Mouse (Mus musculus) thymus, postnatal 25 days (tissue): ENCODE data around the gene Adora3.
"Not testable (repeated sequence)": the region's sequence is repeated elsewhere in the genome, so short reads cannot be mapped to it uniquely, and the experiment has no call there.

Source experiments
- DNase-seq: peaks from one replicate; pipeline ENCODE4 v3.0.0; 2022

Adora3 gene

DNA sequence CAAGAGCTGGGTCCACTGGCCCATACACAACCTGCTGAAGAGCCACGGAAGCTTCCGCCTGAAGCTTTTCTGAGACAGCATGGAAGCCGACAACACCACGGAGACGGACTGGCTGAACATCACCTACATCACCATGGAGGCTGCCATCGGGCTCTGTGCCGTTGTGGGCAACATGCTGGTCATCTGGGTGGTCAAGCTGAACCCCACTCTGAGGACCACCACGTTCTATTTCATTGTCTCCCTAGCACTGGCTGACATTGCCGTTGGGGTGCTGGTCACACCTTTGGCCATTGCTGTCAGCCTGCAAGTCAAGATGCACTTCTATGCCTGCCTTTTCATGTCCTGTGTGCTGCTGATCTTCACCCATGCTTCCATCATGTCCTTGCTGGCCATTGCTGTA is 34.1 kb downstream of the Adora3 start:
- no peak for DNase-seq

DNA sequence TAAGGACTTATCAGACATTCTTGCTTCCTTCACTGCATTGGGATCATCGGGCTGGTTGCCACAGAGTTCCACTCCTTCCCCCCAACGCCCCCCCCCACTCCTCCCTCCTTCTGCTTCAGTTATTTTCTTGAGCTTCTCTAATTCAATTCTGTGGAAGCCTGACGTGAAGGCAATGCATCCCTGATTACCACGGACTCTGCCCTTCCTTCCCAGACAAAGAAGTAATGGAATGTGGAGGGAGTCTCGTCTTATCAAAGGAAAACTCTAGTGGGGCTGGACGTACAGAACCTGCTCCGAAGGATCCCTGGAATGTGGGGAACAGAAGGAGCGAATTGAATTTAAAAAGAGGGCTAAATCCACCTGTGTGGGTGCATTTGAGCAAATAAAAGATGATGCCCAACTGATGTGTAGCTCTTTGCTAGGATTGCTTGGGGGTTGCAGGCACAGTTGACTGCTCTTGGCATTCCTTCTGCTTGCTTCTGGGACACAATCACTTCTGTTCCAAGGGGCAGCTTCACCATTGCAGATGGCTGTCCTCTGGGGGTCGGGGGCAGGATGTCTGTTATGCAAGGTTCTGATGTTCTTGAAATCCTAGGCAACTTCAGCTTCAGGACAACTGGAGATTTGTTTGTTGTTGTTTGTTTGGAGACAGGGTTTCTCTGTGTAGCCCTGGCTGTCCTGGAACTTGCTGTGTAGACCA is 37.4 kb downstream of the Adora3 start:
- DNase-seq: no peak

DNA sequence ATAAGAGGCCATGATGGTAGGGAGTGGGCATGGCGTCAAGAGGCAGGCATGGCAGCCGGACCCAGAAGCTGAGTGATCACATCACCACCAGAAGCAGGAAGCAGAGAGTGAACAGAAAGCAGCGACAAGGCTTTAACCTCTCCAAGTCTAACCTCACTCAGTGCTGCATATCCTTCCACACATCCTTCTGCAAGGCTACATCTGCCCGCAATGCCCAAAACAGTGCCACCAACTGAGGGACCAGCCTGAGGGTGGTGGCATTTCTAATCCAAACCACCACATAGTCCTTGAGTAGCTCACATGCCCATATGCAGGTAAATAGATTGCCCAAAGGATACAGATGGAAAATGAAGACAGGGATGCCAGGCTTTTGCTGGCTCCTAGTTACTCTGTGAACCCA is 38.3 kb downstream of the Adora3 start:
- no peak for DNase-seq

DNA sequence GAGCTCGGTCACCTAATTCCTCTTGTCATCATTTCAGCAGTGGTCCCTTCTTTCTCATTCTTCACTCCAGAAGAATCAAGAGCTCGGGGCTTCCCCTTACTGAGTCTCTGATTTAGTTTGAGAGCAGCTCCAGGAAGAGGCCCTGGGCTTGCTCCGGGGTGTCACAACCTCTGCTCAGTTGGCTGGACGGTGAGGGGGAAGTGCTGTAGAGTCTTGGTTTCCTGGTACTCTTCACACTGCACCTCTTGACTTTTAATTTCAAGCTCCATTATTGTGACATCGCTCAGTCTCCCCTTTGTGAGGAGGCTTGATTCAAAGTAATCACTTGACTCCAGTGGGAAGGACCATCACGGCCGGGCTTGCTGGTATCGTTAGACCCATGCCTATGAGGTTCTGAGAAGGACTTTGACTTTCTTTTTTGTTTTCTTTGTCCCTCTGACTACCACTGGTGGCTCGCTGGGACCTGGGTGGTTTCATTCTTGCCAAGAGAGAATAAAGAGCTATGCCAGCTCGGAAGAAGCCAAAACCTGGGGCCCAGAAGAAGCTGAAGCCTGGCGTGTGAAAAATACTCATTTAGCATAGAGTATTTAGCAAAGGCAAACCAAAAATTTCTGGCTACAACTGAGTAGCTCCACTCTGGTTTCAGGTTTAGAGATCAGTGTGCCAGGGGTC is 40.0 kb downstream of the Adora3 start:
- peak; percentile 47 for DNase-seq

DNA sequence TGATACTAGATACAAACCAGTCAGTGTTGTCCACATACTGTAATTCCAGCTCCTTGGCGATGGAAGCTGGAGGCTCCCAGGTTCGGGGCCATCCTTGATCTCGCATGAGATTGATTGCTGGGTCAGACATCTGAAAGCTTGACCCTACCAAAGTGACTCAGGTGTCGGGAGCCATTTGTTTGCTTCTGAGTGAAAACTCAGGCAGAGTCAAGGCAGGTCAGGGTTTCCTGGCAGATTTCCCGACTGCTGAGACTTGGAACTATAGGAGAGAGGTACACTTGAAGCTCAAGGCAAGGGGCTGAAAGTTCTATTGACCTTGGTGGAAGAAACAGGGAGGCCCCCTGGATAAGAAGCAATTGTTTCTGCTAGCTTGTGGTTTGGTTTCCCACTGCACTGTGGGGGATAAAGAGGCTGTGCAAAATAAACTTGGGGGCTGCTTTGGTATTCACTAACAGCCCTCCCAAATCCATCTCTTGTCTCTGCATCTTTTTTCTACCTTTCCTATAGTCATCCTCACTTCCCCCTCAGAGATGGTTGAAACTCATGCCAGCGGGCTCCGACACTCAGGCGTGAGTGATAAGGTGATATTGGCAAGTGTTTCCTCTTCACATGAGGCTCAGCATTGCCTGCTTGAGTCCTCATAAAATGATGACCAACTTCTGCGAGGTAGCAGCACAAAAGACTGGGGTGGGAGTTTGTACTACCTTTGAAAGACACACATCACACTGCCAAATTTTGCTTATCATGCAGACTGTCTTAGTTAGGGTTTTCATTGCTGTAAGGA is 41.6 kb downstream of the Adora3 start:
- DNase-seq: no peak

DNA sequence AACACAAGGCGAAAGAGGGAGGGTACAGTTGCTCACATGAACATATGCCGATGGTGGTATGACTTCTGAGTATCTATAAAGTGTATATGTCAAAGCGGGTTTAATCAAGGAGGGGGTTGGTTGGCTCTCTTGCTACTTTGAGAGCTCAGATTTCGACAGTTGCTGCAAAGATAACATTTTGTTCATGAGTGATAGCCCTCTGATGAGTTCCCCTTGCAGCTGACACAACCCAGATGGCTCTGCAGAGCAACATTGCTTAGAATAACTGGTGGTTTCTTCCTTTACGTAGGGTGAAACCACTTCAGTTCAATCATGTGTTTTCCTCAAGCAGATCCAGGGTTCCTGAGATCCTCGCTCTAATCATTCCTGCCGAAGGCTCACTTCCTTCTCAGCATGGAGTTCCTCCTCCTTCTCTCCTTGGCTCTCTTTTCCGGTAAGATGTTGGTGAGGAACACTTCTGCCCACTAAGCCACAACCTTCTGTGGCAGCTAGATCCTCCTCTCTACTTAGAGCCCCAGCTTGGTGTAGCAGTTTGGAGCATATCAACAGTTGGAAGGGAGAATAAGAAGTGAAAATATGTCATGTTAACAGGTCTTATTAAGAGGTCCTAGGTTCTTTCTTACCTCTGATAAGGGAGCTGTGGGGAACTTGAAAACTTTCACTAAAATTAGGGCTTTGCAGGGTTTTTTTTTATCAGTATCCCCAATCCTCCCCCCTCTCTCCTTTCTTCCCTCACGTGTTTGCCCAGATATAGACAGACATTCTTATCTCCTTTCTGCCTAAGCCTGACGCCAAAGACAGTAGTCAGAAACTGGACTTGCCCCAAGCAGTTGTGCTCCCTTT is 43.4 kb downstream of the Adora3 start:
- DNase-seq: no peak

DNA sequence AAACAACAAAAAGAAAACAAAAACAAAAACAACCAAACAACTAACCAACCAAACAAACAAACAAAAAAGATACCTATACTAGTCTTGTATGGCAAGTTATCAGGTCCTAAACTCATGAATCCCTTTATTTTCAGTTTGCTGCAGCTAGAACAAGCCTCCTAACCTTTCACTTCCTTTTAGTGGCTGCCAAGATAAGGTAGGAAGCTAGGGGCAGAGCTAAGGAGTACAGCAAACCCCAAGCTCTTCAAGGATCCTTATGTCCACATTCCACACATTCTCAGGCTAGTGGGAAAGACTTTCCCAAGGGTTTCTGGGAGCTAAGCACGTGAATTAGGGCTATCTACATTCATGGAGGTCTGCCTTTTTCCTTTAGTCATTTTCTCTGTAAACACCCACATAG is 44.6 kb downstream of the Adora3 start:
- no peak for DNase-seq

DNA sequence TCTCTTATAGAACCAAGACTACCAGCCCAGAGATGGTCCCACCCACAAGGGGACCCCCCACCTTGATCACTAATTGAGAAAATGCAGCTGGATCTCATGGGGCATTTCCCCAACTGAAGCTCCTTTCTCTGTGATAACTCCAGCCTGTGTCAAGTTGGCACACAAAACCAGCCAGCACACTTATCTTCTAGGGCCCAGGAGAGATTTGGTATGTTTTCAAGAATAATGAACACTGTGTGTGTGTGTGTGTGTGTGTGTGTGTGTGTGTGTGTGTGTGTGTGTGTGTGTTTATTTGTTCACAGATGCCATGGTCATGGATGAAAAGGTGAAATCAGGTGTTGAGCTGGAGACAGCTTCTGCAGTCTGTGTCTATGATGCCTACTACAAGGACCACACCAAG is 45.8 kb downstream of the Adora3 start:
- DNase-seq: not testable (repeated sequence)

DNA sequence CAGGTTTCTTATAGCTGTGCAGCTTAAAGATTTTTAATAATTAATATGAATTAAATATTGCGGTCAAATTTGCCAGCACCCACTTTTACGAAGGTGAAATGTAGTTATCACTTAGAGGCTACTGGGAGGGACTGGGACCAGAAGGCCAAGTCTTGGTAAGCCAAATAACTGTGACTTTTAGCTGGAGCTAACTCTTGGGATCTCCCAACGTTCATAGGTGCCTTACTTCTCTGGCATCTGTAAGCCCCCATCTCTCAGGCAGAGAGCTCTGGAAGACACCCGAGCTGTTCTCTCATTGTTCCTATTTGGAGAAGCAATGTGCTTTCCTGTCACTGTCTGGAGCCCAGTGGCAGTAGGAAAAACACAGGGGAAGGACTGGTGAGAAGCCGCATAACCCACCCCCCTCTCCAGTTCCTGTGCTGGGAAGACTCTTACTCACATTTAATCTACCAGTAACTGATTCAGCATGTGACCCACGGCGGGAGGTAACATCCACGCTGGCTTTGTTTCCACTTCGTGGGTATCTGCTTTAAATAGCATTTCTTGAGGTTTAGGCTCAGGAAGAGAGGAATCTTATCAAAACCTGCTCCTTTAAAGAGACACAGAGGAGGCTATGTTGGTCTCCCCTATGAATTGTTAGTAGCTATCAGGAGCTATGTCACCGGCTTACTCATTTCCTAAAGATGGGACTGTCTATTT is 47.1 kb downstream of the Adora3 start:
- DNase-seq: no peak

DNA sequence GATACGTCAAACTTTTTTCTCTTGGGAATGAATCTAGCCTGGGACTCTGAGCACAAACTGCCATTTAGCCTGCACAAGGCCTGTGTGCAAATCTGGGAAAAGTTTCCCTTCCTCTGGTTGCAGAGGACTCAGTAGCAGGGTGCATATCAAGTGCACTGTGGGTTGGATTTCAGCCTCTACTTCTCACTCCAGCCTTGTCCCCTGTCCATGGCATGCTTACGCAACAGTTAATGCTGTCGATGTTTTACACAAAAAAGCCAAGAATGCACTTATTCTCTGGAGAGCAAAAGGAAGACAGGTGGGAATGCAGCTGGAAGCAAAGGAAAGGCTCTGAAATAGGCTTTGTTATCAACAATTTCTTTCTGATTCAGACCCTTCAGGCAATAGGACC is 47.7 kb downstream of the Adora3 start:
- DNase-seq: no peak

DNA sequence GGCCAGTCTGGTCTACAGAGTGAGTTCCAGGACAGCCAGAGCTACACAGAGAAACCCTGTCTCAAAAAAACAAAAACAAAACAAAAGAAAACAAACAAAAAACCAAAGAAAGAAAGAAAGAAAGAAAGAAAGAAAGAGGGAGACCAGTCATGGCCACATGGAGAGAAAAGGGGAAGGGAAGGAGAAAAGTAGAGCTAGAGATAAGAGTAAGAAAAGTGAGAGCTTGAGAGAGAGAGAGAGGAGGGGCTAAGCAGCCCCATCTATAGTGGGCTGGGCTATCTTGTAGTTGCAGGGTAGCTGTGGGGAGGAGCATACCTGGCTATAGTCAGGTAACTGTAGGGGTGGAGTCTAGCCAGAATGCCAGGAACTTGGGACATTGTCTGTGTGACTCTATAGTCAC is 50.1 kb downstream of the Adora3 start:
- not testable (repeated sequence) for DNase-seq

DNA sequence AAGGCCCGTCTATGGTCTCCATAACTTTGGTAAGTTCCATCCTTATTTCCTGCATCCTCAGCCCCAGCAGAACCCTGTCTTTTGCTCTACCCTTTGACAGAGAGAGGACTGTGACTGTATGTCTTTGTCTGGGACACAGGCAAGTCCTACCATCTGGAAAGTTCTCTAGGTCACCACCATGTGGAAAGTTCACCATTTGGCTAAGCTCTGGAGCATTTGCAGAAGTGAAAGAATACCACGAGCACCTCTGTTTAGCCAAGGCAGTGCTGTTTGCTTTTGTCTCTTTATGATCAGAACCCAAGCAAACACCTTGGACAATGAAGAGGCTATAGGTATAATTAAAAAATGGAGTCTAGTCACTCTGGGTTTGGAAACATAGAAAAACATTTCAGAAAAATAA is 51.3 kb downstream of the Adora3 start:
- no peak for DNase-seq

DNA sequence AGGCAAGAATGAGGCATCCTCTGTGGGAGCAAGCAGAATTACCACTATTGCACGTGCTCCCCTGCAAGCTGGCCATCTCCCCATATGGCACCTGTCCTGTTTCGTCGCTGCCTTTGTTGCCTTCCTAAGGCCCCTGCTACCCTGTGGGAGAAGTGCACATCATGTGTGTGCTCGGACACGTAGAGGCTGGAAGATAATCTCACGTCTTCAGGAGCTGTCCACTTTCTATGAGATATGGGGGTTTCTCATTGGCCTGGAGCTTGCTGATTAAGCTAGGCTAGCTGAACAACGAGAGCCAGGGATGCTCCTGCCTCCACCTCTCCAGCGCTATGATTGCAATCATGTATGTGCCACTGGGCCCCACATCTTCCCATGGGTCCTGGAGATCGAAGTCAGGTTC is 54.0 kb downstream of the Adora3 start:
- DNase-seq: no peak

DNA sequence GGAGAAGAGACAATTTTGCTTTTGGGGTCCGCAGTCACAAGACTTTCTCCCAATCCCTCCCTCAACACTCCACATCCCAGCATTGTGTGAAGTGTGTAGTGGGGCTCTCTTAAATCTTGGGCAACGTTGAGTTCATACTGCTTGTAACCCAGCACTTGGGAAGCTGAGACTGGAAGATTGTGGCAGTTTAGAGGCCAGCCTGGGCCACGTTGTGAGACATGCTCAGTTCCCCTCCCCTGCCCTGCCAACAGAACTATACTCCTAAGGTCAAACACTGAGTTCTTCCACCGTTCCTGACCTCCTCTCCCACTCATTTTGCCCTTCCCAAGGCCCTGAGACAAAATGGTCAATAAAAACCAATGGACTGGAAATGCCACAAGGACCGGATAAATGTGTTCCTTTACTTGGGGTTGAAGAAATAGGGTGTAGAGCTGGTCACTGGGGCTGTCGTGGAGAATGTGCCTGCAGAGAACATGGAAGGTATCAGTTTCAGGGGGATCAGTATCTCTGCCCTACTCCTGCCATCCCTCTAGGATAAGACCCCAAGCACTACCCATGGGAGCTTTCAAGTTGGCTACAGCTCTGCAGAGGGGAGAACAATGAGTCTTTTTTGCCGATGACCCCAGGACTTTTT is 57.0 kb downstream of the Adora3 start:
- DNase-seq: no peak

DNA sequence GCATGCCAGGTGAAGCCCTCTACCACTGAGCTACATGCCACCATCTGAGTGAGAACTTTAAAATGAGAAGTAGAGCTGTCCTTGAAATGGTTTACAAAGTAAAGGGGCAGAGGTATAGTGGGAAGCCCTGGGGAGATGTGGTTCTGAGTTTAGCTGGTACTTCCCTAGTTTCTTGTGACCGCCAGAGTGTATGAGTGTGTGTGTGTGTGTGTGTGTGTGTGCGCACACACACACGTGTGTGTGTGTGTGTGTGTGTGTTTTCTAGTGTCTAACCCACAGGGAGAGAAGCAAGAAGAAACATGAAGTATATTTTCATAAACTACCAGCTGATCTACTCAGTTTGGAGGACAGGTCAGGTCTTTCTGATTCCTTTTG is 57.5 kb downstream of the Adora3 start:
- DNase-seq: no peak

DNA sequence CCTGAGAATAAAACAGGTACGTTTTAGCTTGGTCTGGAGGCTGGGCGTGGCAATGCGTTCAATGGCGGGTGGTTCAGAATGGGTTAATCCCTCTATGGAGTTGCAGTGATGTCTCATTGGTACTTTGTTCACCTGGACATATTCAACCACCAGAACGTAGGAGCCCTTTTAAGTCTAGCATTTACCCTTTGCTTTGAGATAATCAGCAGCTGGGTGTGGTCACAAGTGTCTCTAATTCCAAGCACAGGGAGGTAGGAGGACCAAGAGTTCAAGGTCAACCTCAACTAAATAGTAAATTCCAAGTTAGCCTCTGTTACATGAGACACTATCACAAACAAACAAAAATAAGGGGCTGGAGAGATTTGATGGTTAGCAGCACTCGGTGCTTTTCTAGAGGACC is 58.1 kb downstream of the Adora3 start:
- DNase-seq: no peak

DNA sequence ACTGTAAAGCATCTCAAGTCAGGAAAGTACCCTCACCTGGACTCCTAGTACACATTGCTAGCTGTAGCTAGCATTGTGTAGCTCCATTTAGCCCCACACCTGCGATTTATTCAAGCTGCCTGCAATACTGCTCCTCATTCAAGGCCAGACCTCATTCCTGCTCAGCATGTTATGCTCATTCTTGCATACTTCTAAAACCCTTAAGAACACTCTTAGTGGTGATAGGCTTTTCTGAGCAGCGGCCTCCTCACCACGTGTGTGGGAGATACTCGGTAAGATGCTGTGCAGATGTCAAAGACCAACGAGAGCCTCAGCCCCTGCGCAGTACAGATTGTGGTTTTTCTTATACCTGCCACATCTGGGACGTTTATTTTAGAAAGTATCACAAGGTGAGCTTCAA is 59.2 kb downstream of the Adora3 start:
- peak; percentile 27 for DNase-seq

DNA sequence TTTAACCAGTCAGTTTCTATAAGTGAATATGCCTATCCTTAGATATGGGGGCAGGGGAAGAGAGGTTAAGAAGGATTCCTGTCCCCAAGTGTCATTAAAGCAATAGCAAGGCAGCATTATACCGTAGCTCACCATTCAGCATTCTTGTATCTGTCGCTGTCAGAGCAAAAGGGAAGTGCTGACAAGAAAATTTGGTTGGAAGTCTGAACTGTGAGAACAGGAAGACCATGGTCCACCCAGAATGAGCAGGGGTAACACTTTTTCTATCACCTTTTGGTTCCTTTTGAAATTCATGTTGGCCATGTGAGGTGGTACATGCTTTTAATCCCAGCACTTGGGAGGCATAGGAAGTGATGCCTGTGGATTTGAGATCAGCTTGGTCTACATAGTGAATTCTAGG is 60.4 kb downstream of the Adora3 start:
- DNase-seq: no peak

DNA sequence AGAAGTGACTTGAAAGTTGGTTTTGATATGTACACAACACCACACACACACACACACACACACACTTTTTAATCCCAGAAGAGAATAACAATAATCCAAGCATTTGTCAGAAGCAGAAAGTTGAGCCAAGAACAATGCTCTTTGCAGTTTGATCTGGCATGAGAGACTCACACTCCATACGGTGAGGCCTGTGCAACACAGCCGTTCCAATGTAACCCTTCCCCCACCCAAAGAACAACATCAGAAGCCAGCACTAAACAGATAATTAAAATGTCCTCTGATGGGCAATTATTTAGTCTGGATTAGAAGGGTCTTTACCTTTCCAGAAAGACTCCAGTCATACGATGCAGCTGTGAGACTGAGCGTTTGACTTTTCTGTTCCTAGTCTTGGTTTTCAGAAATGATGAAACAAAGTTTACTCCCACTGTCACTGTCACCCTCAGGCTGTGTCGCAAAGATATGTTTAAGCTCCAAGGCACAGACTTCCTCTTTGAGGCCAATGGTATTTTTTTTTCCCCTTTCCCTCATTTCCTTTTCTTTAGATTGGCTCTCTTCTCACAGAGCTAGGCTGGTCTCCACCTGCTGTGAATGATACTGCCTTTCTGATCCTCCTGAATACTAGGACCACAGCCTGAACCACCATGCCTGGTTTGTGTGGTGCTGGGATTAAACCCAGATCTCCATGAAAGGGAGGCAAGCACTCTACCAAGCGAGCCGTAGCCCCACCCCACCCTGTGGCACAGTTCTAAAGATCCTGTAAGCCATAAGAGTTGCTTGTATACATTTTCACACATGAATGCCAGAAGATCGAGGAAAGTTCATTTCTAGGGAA is 61.8 kb downstream of the Adora3 start, which contains the start of gene I830077J02Rik:
I830077J02Rik (minus strand) TSS at position 425 of the 832 bp plus-strand sequence.
- no peak for DNase-seq

DNA sequence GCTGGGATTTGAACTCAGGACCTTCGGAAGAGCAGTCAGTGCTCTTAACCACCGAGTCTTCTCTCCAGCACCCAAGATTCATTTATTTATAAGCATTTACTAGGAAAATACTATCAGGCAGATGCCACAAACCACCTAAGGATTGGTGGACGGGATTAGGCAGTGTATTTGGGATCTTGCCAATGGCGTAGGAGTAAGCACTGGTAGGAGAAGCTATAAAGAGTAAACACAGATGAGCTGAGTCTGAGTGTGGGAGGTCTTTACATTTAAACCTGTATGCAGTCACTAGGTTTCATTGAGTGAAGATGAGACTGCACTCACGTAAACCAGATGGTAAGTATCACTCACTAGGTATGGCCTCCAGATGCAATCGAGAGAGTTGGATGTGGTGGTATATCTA is 63.3 kb downstream of the Adora3 start:
- DNase-seq: no peak

DNA sequence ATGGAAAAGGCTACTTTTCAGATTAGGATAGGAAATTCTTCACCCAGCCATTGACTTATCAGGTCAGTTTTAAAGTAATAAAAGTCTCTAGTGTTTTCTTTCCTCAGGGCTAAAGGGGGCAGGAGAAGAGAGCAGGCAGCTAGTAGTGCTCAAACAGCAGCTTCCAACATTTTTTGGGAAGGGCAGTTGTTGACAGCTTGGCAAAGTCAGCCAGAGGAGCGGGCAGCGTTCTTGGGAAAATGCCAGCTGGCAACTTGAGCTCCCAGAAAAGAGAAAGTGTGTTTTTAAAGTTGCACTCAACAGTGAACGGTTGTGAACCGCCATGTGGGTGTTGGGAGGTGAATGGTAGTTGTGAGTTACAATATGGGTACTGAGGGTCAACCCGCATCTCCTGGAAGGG is 64.4 kb downstream of the Adora3 start:
- no peak for DNase-seq
